Mouse (Mus musculus) cortical plate, adult 2 months (tissue): Measurements from ENCODE around the gene Map3k12.

Source experiments
- CTCF ChIP-seq: fragments of 200-500 bp; IDR thresholded peaks from 2 replicates; pipeline ENCODE4 v1.5.1; 2011; ENCODE audit warnings: mild to moderate bottlenecking, control low read depth, low read length; ENCODE audit not compliant: insufficient read depth; ENCODE audit errors: extremely low read depth
- POLR2A ChIP-seq: fragments of 200-500 bp; IDR thresholded peaks from 2 replicates; pipeline ENCODE4 v1.6.1; 2011; ENCODE audit warnings: mild to moderate bottlenecking, low read length, control low read depth; ENCODE audit not compliant: insufficient read depth; ENCODE audit errors: extremely low read depth

GRCm38 (mm10) chr15:102518859-102519201, 2.0 kb upstream of the Map3k12 start:
- no peak for TF ChIP-seq CTCF
- no peak for TF ChIP-seq POLR2A
